Mouse (Mus musculus) forelimb bud, embryonic 11.5 days (tissue): ENCODE data around the gene Tomm40.

Experiments
- DNase-seq: peaks from one replicate; pipeline ENCODE4 v3.0.0-alpha.2; 2012; ENCODE audit warnings: low read depth, low spot score

Tomm40 gene

DNA sequence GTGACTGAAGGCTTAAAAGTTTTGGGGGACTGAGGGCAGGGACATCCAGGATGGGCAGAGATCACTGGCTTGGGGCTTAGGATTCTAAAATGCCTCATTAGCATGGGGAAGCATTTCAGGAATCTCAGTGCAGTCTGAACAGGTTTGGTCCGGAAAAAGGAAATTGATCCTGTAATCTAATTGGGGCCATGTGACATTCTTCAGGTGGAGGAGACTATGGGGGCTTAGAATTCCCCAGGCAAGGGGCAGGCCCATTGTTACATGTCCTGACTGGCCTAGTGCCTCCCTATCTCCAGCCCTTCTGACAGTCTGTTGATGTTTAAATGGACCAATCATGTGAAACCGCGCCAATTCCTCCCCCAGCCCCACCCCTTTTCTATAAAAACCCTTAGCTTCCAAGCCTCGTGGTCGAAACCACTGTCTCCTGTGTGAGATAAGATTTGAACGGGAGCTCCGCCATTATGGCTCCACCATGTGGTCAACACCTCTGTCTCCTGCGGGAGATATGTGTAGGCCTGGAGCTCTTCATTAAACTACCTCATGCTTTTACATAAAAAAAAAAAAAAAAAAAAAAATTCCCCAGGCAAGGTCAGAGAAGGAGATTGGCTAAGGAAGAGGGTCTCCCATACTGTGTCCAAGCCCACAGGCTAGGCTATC, 28.2 kb downstream of the Tomm40 start:
- DNase-seq, result peak; percentile 54

DNA sequence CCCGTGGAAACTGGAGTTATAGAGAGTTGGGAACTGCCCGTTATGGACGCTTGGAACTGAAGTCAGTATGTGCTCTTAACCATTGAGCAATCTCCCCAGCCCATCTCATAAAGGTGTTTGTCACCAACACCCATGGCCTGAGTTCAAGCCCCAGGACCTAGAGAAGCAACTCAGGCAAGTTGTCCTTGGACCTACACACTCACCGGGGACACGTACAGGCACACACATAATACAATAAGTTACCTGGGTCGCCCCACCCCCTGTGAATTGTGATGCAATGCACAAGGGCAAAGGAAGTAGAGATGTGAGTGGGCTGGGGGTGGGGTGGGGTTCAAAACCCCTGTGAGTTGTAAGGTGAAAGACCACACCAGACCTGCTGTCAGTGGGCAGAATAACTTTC, 28.7 kb downstream of the Tomm40 start:
- DNase-seq, result no peak

DNA sequence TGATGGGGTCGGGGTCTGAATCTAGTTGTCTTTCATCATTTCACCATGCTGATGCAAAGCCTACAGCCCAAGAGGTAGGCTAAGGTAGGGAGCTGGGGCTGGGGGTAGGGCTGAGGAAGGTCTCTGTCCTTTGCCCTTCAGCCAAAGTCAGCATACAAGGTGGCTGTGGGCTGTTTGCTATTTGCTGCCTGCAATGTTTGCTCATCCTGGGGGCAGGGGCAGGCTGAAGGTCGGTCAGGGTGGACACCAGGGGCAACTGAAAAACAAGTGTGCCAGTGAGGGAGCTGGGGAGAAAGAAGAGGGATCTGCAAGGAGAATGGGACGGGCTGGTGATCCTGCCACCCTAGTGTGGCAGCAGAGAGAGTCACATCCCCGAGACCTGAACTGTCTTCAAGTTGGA, 29.9 kb downstream of the Tomm40 start:
- DNase-seq, result no peak

DNA sequence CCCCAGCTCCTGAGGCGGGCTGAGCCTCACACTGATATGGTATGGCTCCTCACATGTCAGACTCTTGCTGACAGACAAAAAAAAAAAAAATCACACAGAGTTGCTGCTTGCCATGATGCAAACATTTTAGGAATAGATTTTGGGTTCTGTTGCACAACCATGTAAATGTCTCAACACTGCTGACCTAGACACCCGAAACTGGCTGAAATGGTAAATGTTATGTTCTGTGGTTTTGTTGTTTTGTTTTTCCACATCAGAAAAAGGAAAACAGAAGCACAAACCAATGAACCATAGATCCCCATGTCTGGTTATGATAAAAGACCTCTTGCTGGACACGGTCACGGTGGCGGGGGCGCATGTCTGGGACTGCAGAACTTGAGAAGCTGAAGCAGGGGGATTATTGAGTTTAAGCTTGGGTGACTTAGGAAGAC, 31.5 kb downstream of the Tomm40 start:
- no peak for DNase-seq

DNA sequence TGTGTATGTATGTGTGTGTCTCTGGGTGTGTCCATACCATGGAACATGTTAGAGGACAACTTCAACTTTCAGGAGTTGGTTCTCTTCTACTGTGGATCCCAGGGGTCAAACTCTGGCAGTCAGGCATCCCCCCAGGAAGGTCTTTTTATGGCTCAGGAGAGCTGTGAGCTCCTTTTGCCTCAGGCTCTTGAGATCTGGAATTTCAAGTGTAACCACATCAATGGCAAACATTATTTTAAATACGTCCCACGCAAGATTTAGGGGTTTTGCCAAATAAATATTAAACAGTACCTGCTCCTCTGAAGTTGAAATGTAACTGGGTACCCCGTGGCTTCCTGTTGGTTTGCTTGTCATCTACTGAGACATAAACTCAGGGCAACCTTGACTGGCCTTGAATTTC, 32.3 kb downstream of the Tomm40 start:
- DNase-seq, result no peak

- DNase-seq, result no peak
Measured at GRCm38 (mm10) chr7:19681202-19681694, 34.0 kb downstream of the Tomm40 start, which contains the start of the genes Gm44805 and Apoc4. Gm44805 (minus strand) TSS chr7:19681423. Apoc4 (minus strand) TSS chr7:19681479.

DNA sequence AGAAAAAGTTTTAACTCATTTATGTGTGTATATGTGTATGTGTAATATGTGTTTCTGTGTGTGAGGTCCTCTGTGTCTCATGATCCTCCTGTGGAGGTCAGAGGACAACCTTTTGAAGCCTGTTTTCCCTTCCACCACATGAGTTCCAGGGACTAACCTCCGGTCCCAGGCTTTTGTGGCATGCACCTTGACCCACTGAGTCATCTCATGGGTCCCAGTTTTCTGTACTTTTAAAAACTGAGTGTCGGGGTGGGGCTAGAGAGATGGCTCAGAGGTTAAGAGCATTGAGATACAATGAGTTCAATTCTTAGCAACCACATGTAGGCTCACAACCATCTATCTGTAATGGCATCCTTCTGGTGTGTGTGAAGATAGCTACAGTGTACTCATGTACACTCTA, 34.5 kb downstream of the Tomm40 start:
- DNase-seq, result no peak

- no peak for DNase-seq
Measured at GRCm38 (mm10) chr7:19678901-19679300, 36.3 kb downstream of the Tomm40 start.

- no peak for DNase-seq
Measured at GRCm38 (mm10) chr7:19677872-19678271, 37.4 kb downstream of the Tomm40 start, which contains the start of gene Apoc2. Apoc2 (minus strand) TSS chr7:19677941.

GRCm38 (mm10) chr7:19676662-19677061, 38.6 kb downstream of the Tomm40 start:
- DNase-seq, result no peak

GRCm38 (mm10) chr7:19675824-19676223, 39.4 kb downstream of the Tomm40 start:
- DNase-seq, result no peak

- no peak for DNase-seq
Measured at GRCm38 (mm10) chr7:19673083-19673699, 42.0 kb downstream of the Tomm40 start.

DNA sequence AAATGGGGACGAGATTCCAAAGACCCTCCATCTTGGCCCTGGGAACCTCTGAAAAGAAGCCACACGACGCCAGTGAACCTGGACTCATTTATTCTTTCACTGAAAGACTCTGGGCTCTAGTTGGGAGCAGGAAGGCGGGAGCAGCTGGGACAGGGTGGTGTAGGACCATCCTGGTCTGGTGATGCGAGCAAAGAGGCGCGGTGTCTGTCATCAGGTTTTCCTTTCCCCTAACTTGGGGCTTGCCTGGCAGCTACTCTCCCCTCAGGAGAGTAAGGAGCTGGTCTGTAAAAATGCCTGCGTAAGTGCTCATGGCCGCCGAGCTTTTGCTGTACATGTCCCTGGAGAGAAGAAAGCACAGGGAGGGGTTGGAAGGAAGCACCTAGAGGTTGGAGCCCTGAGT, 43.7 kb downstream of the Tomm40 start:
- DNase-seq, result no peak

DNA sequence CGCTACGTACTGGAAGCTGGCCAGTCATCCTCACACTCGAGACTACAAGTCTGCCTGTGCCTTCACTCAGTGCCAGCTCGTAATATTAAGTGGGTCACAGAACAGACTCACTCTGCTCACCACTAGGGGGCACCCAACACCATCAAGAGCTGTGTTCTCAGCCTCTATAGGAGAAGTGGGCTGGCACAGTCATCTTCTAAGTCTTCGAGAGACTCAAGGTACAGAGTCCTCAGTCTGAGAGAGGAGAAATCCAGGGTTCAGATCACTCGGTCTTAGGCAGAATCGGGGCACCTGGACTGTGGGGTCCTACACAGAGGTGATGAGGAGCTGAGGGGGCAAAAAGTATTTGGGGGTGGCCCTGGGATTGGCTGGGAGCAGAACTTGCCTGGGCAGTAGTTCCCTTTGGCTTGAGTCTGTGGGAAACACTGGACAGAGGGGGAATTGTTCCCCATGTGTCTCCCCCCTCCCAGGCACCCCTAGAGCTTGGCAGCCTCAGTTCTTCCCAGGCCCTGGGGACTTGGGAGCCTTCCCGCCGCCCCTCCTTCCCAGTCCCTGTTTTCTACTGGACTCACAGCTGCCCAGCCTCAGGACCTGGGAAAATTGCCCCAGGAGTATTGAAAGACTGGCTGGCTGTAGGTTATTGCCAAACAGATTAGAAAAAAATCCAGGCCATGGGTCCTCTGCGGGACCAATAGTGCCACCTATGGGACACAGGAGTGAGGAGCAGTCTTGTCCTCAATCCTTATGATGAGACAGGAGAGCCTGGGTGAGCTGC, 46.1 kb downstream of the Tomm40 start:
- DNase-seq, result peak; percentile 93

DNA sequence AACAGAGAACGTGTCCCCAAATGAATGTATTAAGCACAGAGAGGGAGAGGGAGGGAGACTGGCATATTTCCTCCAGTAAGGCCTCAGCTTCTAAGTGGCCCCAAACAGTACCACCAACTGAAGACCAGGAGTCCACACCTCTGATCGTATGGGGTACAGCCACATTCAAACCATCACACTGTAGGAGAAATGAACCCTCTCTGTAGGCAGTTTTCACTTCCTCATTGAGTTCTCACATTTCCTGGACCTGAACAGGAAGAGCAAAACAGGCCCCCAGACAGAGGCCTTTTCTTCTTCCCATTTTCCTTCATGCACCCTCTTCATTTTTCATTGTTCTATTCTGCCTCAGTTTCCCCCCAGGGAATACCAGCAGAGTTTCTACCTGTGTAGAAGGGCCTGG, 47.8 kb downstream of the Tomm40 start:
- DNase-seq, result no peak

- no peak for DNase-seq
Measured at GRCm38 (mm10) chr7:19666750-19667149, 48.5 kb downstream of the Tomm40 start.

- peak; percentile 98 for DNase-seq
Measured at GRCm38 (mm10) chr7:19664955-19665841, 50.0 kb downstream of the Tomm40 start, which contains the start of gene Clptm1. Clptm1 (minus strand) TSS chr7:19665033.

GRCm38 (mm10) chr7:19664455-19664954, 50.7 kb downstream of the Tomm40 start:
- peak; percentile 6 for DNase-seq

GRCm38 (mm10) chr7:19663940-19664339, 51.3 kb downstream of the Tomm40 start:
- DNase-seq, result no peak

- no peak for DNase-seq
Measured at GRCm38 (mm10) chr7:19652614-19653013, 62.6 kb downstream of the Tomm40 start.
